In the genomic region with DNA sequence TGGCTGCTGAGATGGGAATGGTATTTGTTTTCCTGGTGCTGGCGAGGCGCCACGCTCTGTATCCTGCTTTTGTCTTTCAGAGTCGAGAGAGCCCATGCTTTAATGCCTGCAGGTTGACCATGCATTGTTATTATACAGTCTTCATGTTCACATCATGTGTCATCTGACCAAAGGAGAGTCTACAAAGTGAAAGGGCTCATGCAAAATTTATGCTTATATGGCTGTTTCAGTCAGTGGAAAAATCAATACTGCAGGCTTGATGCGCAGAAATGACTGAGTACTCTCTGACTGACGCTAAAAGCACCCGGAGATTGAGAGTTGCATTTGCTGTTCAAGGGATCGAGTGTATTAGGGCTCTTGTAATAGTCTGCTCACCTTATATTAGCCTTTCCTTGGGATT, we compare ENCODE assay signal across 17 mouse cellular contexts.
DNase-seq lines count a peak whose midpoint lies in the region; ATAC-seq and TF ChIP-seq lines count a peak whose summit lies in the region.
"Had no signal": no experiment of that assay in that cellular context is flagged by ENCODE, and none has a peak within 500 bp of the region (broad histone marks: within the 10 kb centered on the region; RNA-seq: fewer than 3 reads in every experiment).

No protein-coding gene starts in this region.

- TF ChIP-seq CTCF in lung, adult 2 months (IDR thresholded peaks at IDR 0.05; ENCODE audit: insufficient read depth, low read length): no peak
- TF ChIP-seq CTCF in forebrain, postnatal 0 days (IDR thresholded peaks at IDR 0.05; ENCODE audit: low read depth): no peak
- no peak for TF ChIP-seq CTCF in thymus, adult 2 months (IDR thresholded peaks at IDR 0.05; ENCODE audit: borderline replicate concordance, control insufficient read depth, extremely low read depth, insufficient read depth, low read length, poor library complexity)

- no peak overlapping the region for H3K9ac ChIP-seq in forebrain, postnatal 0 days
- H3K9ac ChIP-seq in midbrain, embryonic 12.5 days (replicated peaks): no peak overlapping the region
- H3K9ac ChIP-seq: liver, embryonic 13.5 days had no signal

- H3K36me3 ChIP-seq in forebrain, postnatal 0 days (ENCODE audit: insufficient read depth): no peaks in the 10 kb centered on the region
- H3K36me3 ChIP-seq in midbrain, embryonic 12.5 days: no peaks in the 10 kb centered on the region
- no peaks in the 10 kb centered on the region for H3K36me3 ChIP-seq in thymus, adult 2 months (ENCODE audit: control insufficient read depth, insufficient read depth, low read length)
- H3K36me3 ChIP-seq: liver, embryonic 13.5 days had no signal

- no peak overlapping the region for H3K27ac ChIP-seq in forebrain, postnatal 0 days (ENCODE audit: low read depth, low read length)
- peak overlapping the region; percentile 68 for H3K27ac ChIP-seq in midbrain, embryonic 12.5 days (replicated peaks)
- H3K27ac ChIP-seq in thymus, adult 2 months (ENCODE audit: control insufficient read depth, insufficient read depth, low read length): no peak overlapping the region
- H3K27ac ChIP-seq: liver, embryonic 13.5 days; macrophage had no signal

- peak; percentile 63 for ATAC-seq in forebrain, postnatal 0 days
- peak; percentile 68; the same call in 1 of the 2 replicates for ATAC-seq in midbrain, embryonic 12.5 days (ENCODE audit: low FRiP score, low read depth)
- ATAC-seq: intestine, embryonic 16.5 days had no signal

- H3K4me2 ChIP-seq in forebrain, postnatal 0 days (ENCODE audit: low read depth): no peak overlapping the region
- no peak overlapping the region for H3K4me2 ChIP-seq in midbrain, embryonic 12.5 days (replicated peaks)
- H3K4me2 ChIP-seq: liver, embryonic 13.5 days had no signal

- no peak for TF ChIP-seq POLR2A in lung, adult 2 months (IDR thresholded peaks at IDR 0.05; ENCODE audit: borderline replicate concordance, extremely low read depth, low read depth, low read length)
- TF ChIP-seq POLR2A in thymus, adult 2 months (IDR thresholded peaks at IDR 0.05; ENCODE audit: control insufficient read depth, extremely low read depth, insufficient read depth, low read length, poor library complexity): no peak

- H3K4me1 ChIP-seq in lung, adult 2 months (ENCODE audit: control insufficient read depth, insufficient read depth, low read length): no peaks in the 10 kb centered on the region
- H3K4me1 ChIP-seq in forebrain, postnatal 0 days (ENCODE audit: insufficient read depth): 0 out of 2 replicates have a peak, but pooled peaks cover 2% of the 10 kb centered on the region
- H3K4me1 ChIP-seq in midbrain, embryonic 12.5 days: peaks cover 15% of the 10 kb centered on the region
- H3K4me1 ChIP-seq in thymus, adult 2 months (replicated peaks; ENCODE audit: control insufficient read depth, insufficient read depth, low read length): no peaks in the 10 kb centered on the region
- H3K4me1 ChIP-seq: liver, embryonic 13.5 days had no signal

- H3K4me3 ChIP-seq in lung, adult 2 months (replicated peaks; ENCODE audit: extremely low read depth, low read depth, low read length): no peak overlapping the region
- no peak overlapping the region for H3K4me3 ChIP-seq in forebrain, postnatal 0 days (ENCODE audit: low read depth, low read length)
- H3K4me3 ChIP-seq in midbrain, embryonic 12.5 days: no peak overlapping the region
- no peak overlapping the region for H3K4me3 ChIP-seq in thymus, adult 2 months (ENCODE audit: control insufficient read depth, insufficient read depth, low read length)
- H3K4me3 ChIP-seq: liver, embryonic 13.5 days; myocyte had no signal

- DNase-seq in lung, postnatal 10 days: peak; percentile 2
- no peak for DNase-seq in lung, adult 2 months
- peak; percentile 34 for DNase-seq in forebrain, postnatal 0 days
- peak; percentile 71 for DNase-seq in retina, embryonic 14.5 days (ENCODE audit: low spot score)
- DNase-seq in lung, postnatal 36 days: no peak
- DNase-seq in cerebellum, adult 18-20 months: no peak
- DNase-seq in thymus, adult 2 months: no peak
- DNase-seq: adrenal gland, adult 2 months; B cell, adult 2 months; cerebellum, postnatal 36 days; kidney, postnatal 14 days; left cerebral cortex, postnatal 4 days; liver, embryonic 13.5 days had no signal

- WGBS in lung, adult 2 months: 58% methylated on average over 8 of the region's 8 CpGs
- 40% methylated on average over 8 of the region's 8 CpGs for WGBS in forebrain, postnatal 0 days
- WGBS in midbrain, embryonic 12.5 days: 66% methylated on average over 8 of the region's 8 CpGs
- whole genome bisulfite sequencing in thymus, adult 2 months: 79% methylated on average over 8 of the region's 8 CpGs

- no peaks in the 10 kb centered on the region for H3K27me3 ChIP-seq in forebrain, postnatal 0 days (ENCODE audit: insufficient read depth, low read length)
- no peaks in the 10 kb centered on the region for H3K27me3 ChIP-seq in midbrain, embryonic 12.5 days
- H3K27me3 ChIP-seq in thymus, adult 2 months (ENCODE audit: control insufficient read depth, insufficient read depth, low read length): no peaks in the 10 kb centered on the region
- H3K27me3 ChIP-seq: liver, embryonic 13.5 days had no signal

- H3K9me3 ChIP-seq in forebrain, postnatal 0 days (ENCODE audit: low read length): no peaks in the 10 kb centered on the region
- no peaks in the 10 kb centered on the region for H3K9me3 ChIP-seq in midbrain, embryonic 12.5 days
- H3K9me3 ChIP-seq: liver, embryonic 13.5 days had no signal

Comparison
In these comparisons a context has a peak if more than half of its experiments do, and no peak if none do; other contexts are left out.
1. DNase-seq: peak in lung, postnatal 10 days (single experiment), forebrain, postnatal 0 days (single experiment) and retina, embryonic 14.5 days (single experiment); none in lung, adult 2 months (single experiment), lung, postnatal 36 days (single experiment), cerebellum, adult 18-20 months (0 of 2) and thymus, adult 2 months (single experiment).